Mouse (Mus musculus): Measurements from ENCODE around the gene Spib. TPM values are rescaled to one million over a fixed set of nuclear protein-coding genes. Genes with fewer than 3 reads are reported as not detected.

Gene Spib
- polyA plus RNA-seq, 1 experiment from 2014 or later, result not detected

DNA sequence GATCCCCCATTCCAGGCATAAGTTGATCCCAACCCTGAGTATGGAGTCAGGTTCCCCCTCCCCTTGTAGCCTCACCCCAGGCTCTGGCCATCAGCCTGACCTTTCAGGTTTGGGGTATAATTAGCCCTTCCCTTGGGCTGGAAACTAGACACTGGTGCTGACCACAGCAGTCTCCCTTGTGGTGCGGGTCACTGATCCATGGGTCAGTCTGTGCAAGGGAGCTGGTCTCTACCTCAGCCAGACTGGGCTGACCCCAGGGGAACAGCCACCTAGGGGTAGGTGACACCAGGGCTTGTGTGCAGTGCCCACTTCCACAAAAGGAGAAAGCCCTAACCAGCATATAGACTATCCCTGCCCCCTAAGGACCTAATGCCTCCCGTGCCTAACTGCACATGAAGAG is 8.8 kb downstream of the Spib start:
- no peak overlapping the region for H3K4me3 ChIP-seq (replicated peaks; ENCODE audit: low read length)

DNA sequence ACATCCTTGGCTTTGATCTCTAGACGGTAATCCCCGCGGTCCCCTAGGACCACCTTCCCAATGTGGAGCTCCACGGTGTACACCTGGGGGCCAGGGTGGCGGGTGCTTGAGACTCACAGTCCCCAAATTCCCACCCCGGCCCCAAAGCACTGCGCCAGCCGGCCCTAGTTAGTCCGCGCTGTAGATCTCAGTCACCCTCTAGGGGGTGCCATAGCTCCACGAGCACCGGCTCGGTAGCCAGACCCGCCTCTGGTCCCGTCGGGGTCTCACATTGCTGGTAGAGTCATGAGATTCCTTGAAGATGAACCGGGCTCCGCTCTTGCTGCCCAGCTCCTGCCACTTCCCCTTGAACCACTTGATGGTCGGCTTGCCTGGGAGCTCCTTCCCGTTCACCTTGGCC is 10.2 kb downstream of the Spib start:
- Histone ChIP-seq H3K9ac (replicated peaks; ENCODE audit: low read depth, low read length) (0 out of 2 replicates have a peak overlapping the region, but pooled peaks have one; percentile 35), H3K4me1 (replicated peaks; ENCODE audit: control insufficient read depth, insufficient read depth, low read length) (peaks cover 9% of the 10 kb centered on the region), H3K9me3 (ENCODE audit: control insufficient read depth, low read length) (no peaks in the 10 kb centered on the region), H3K36me3 (ENCODE audit: control insufficient read depth, insufficient read depth) (no peaks in the 10 kb centered on the region), H3K4me2 (ENCODE audit: low read length) (peak overlapping the region; percentile 36), H3K27me3 (replicated peaks; ENCODE audit: control insufficient read depth, insufficient read depth, low read length) (peaks cover 14% of the 10 kb centered on the region; the same call in 1 of the 2 replicates), H3K27ac (ENCODE audit: low read length) (no peak overlapping the region), H3K4me3 (replicated peaks; ENCODE audit: low read length) (0 out of 2 replicates have a peak overlapping the region, but pooled peaks have one; percentile 11)
- 3% methylated on average over 20 of the region's 20 CpGs for WGBS
- ATAC-seq, result peak; percentile 71

More for the DNA sequence above, 8.8 kb downstream of the Spib start:
- Histone ChIP-seq H3K27ac (ENCODE audit: low read length) (no peak overlapping the region), H3K4me1 (replicated peaks; ENCODE audit: control insufficient read depth, insufficient read depth, low read length) (peaks cover 13% of the 10 kb centered on the region), H3K36me3 (ENCODE audit: control insufficient read depth, insufficient read depth) (no peaks in the 10 kb centered on the region), H3K4me2 (ENCODE audit: low read length) (no peak overlapping the region), H3K27me3 (replicated peaks; ENCODE audit: control insufficient read depth, insufficient read depth, low read length) (peaks cover 14% of the 10 kb centered on the region; the same call in 1 of the 2 replicates), H3K9ac (replicated peaks; ENCODE audit: low read depth, low read length) (no peak overlapping the region), H3K9me3 (ENCODE audit: control insufficient read depth, low read length) (no peaks in the 10 kb centered on the region)
- 91% methylated on average over 2 of the region's 2 CpGs for WGBS
- ATAC-seq, result no peak

DNA sequence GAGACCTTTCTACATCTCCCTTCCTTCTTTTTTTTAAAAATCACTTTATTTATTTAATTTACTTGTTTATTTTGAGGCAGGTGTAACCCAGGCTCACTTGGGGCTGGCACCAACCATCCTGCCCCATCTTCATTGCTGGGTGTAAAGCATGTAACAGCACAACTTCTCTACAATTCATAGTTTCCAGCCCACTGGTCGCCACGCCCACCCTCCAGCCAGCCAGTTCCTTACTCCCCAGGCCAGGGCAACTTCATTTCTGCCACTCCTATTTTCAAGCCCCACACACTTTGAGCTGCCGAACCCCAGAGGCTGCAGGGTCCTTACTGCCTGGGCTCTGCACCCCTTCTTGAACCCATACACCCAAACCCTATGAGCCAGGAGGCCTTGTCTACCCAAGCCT is 10.9 kb downstream of the Spib start:
- ATAC-seq, result no peak
- Histone ChIP-seq H3K36me3 (ENCODE audit: control insufficient read depth, insufficient read depth) (no peaks in the 10 kb centered on the region), H3K9ac (replicated peaks; ENCODE audit: low read depth, low read length) (no peak overlapping the region), H3K4me2 (ENCODE audit: low read length) (no peak overlapping the region), H3K4me3 (replicated peaks; ENCODE audit: low read length) (no peak overlapping the region), H3K27me3 (replicated peaks; ENCODE audit: control insufficient read depth, insufficient read depth, low read length) (peaks cover 14% of the 10 kb centered on the region; the same call in 1 of the 2 replicates), H3K9me3 (ENCODE audit: control insufficient read depth, low read length) (no peaks in the 10 kb centered on the region), H3K4me1 (replicated peaks; ENCODE audit: control insufficient read depth, insufficient read depth, low read length) (peaks cover 9% of the 10 kb centered on the region), H3K27ac (ENCODE audit: low read length) (no peak overlapping the region)
- WGBS, result 69% methylated on average over 3 of the region's 3 CpGs

DNA sequence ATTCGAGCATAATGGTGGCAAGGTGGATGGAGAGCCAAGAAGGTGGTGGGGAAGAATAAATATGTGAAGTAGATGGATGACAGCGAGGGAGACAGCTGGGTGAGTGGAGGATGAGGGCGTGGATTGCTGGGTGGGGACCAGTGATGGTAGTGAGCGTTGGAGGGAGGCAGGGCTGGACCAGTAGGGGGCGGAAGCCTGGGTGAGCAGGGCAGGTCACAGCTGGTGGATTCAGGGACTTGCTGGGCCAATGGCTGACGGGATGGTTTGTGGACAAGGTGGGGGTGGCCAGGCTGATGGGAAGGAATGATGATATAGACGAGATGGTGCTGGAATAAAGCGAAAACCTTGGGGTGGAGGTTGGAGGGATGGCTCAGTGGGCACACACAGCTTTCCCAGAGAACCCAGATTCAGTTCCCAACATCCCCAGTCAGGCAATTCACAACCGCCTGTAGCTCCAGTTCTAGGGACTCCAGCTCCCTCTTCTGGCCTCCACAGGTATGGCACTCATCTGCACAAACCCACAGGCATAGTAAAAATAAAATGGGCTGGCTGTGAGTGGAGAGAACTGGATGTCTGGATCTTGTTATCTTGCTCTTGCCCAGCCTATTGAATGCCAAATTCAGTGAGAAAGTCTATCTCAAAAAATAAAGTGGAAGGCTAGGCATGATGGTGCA is 12.5 kb downstream of the Spib start:
- Histone ChIP-seq H3K4me2 (ENCODE audit: low read length) (no peak overlapping the region), H3K27ac (ENCODE audit: low read length) (no peak overlapping the region), H3K4me3 (replicated peaks; ENCODE audit: low read length) (no peak overlapping the region), H3K9me3 (ENCODE audit: control insufficient read depth, low read length) (no peaks in the 10 kb centered on the region), H3K27me3 (replicated peaks; ENCODE audit: control insufficient read depth, insufficient read depth, low read length) (peaks cover 16% of the 10 kb centered on the region; the same call in 1 of the 2 replicates), H3K36me3 (ENCODE audit: control insufficient read depth, insufficient read depth) (no peaks in the 10 kb centered on the region), H3K9ac (replicated peaks; ENCODE audit: low read depth, low read length) (no peak overlapping the region), H3K4me1 (replicated peaks; ENCODE audit: control insufficient read depth, insufficient read depth, low read length) (peaks cover 4% of the 10 kb centered on the region)
- ATAC-seq, result no peak
- WGBS, result 72% methylated on average over 9 of the region's 9 CpGs

DNA sequence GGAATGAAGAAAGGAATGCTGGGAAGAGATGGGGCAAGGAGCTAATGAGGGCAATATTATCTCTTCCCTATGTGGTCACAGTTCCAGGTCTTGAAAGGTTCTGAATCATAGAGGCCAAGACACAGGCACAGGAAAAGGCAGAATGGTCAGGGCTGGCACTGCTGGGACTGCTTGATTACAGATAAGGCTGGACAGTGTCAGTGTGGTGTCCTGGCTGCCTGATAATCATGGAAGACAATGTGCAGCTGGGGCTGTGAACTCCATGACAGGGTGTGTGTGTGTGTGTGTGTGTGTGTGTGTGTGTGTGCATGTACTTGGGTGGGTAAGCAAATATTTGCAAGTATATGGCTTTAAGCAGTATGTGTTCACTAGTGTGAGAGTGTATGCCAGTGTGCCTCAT is 24.4 kb downstream of the Spib start:
- H3K36me3 ChIP-seq (ENCODE audit: control insufficient read depth, insufficient read depth), result no peaks in the 10 kb centered on the region
- no peak overlapping the region for H3K4me3 ChIP-seq (replicated peaks; ENCODE audit: low read length)
- ATAC-seq, result no peak
- H3K9me3 ChIP-seq (ENCODE audit: control insufficient read depth, low read length), result no peaks in the 10 kb centered on the region
- H3K4me2 ChIP-seq (ENCODE audit: low read length), result no peak overlapping the region
- H3K27me3 ChIP-seq (replicated peaks; ENCODE audit: control insufficient read depth, insufficient read depth, low read length), result 0 out of 2 replicates have a peak, but pooled peaks cover 2% of the 10 kb centered on the region
- no peak overlapping the region for H3K9ac ChIP-seq (replicated peaks; ENCODE audit: low read depth, low read length)
- H3K27ac ChIP-seq (ENCODE audit: low read length), result no peak overlapping the region
- no peaks in the 10 kb centered on the region for H3K4me1 ChIP-seq (replicated peaks; ENCODE audit: control insufficient read depth, insufficient read depth, low read length)

DNA sequence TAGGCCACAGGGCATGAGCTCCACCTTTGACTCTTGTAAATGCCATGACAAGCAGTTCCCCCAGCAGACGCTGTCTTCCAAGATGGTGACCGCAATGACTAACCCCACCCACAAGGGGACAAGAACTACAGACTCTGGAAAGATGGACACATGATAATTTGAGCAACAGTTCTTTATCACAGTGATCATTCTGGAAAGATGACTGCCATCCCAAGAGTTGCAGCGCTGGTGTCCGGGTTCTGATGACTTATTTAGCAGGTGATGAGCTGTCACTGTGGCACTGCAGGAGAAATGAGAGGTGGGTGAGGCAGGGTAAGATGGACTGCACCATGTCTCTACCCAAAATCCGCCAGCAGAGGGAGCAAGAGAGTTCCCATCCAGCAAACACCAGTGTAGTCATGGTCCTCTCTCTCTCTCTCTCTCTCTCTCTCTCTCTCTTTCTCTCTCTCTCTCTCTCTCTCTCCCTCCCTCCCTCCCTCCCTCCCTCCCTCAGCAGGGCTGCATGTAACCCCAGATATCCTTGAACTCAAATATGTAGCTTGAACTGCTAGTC is 30.2 kb downstream of the Spib start:
- peak; percentile 51; the same call in 1 of the 2 replicates for ATAC-seq
- no peak overlapping the region for H3K27ac ChIP-seq (ENCODE audit: low read length)
- 39% methylated on average over 5 of the region's 5 CpGs for WGBS
- H3K4me2 ChIP-seq (ENCODE audit: low read length), result no peak overlapping the region
- no peaks in the 10 kb centered on the region for H3K9me3 ChIP-seq (ENCODE audit: control insufficient read depth, low read length)
- H3K4me3 ChIP-seq (replicated peaks; ENCODE audit: low read length), result no peak overlapping the region
- H3K4me1 ChIP-seq (replicated peaks; ENCODE audit: control insufficient read depth, insufficient read depth, low read length), result peaks cover 8% of the 10 kb centered on the region
- no peak overlapping the region for H3K9ac ChIP-seq (replicated peaks; ENCODE audit: low read depth, low read length)
- no peaks in the 10 kb centered on the region for H3K36me3 ChIP-seq (ENCODE audit: control insufficient read depth, insufficient read depth)
- H3K27me3 ChIP-seq (replicated peaks; ENCODE audit: control insufficient read depth, insufficient read depth, low read length), result no peaks in the 10 kb centered on the region; the same call in 1 of the 2 replicates

DNA sequence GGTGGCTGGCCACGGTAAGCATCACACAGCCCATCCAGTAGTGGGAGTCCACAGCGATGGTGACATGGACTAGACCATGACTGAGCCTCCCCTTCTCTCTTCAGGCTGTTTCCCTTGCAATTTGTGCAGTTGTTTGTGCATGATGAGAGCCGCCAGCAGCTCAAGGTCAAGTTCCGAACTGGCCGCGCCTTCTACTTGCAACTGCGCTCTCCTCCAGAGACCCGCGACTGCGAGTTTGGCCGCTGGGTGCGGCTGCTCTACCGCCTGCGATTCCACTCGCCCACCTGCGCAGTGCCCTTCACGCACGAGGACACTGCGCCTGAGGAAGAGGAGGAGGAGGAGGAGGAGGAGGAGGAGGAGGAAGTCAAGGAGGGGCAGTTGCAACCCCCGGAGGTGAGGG is 31.8 kb downstream of the Spib start:
- Histone ChIP-seq H3K9me3 (ENCODE audit: control insufficient read depth, low read length) (no peaks in the 10 kb centered on the region), H3K4me1 (replicated peaks; ENCODE audit: control insufficient read depth, insufficient read depth, low read length) (peaks cover 16% of the 10 kb centered on the region), H3K27me3 (replicated peaks; ENCODE audit: control insufficient read depth, insufficient read depth, low read length) (no peaks in the 10 kb centered on the region; the same call in 1 of the 2 replicates), H3K9ac (replicated peaks; ENCODE audit: low read depth, low read length) (no peak overlapping the region), H3K36me3 (ENCODE audit: control insufficient read depth, insufficient read depth) (no peaks in the 10 kb centered on the region), H3K27ac (ENCODE audit: low read length) (no peak overlapping the region), H3K4me3 (replicated peaks; ENCODE audit: low read length) (no peak overlapping the region), H3K4me2 (ENCODE audit: low read length) (no peak overlapping the region)
- ATAC-seq, result no peak
- WGBS, result 58% methylated on average over 15 of the region's 20 CpGs

DNA sequence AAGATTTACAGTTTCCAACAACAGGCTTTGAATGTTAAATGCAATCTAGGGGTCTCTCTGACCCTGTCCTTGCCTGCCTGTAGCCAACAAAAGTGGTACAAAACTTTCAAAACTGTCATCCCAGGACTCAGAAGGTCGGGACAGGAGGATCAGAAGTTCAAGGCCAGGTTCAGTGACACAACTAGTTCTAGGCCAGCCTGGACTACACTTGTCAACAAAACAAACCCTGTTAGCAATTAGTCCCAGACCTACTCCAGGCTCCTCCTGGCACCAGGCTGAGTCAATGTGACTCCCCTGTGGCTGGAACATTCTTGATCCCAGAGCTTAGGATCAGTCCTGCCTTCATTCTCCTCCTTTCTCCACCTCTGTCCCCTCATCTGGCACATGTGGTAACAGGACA is 32.9 kb downstream of the Spib start:
- H3K27ac ChIP-seq (ENCODE audit: low read length), result no peak overlapping the region
- H3K36me3 ChIP-seq (ENCODE audit: control insufficient read depth, insufficient read depth), result no peaks in the 10 kb centered on the region
- 88% methylated on average over 1 of the region's 1 CpGs for WGBS
- H3K4me3 ChIP-seq (replicated peaks; ENCODE audit: low read length), result no peak overlapping the region
- H3K27me3 ChIP-seq (replicated peaks; ENCODE audit: control insufficient read depth, insufficient read depth, low read length), result no peaks in the 10 kb centered on the region; the same call in 1 of the 2 replicates
- H3K9me3 ChIP-seq (ENCODE audit: control insufficient read depth, low read length), result no peaks in the 10 kb centered on the region
- no peak overlapping the region for H3K9ac ChIP-seq (replicated peaks; ENCODE audit: low read depth, low read length)
- H3K4me1 ChIP-seq (replicated peaks; ENCODE audit: control insufficient read depth, insufficient read depth, low read length), result peaks cover 24% of the 10 kb centered on the region
- H3K4me2 ChIP-seq (ENCODE audit: low read length), result no peak overlapping the region
- ATAC-seq, result no peak

DNA sequence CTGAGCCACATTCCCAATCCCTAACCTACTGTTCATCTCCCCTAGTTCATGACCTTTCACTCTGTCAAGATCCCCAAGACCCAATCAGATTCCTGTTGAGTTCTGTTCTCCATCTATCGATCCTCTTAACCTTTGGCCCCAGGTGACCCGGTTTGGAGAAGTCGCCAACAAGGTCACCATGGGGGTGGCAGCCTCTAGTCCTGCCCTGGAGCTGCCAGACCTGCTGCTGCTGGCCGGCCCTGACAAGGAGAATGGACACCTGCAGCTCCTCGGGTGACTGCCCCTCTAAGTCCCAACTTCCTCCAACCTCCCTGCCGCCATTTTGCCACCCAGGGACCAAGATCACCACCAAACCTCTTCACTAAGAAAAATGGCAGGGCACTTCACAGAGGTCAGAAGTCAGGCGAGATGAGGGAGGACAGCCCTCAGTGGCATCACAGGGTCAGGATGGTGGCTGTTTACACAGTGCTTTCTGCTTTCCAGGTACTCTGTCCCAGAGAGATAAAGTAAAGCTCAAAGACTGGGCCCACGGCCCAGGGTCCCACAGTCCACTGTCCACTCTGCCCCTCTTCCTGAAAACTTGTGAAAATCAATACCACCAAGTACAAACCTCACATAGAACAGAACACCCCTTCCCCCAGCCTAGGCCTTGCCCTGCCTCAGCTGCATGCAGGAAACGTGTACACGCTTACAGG is 34.4 kb downstream of the Spib start:
- Histone ChIP-seq H3K4me1 (replicated peaks; ENCODE audit: control insufficient read depth, insufficient read depth, low read length) (peaks cover 24% of the 10 kb centered on the region), H3K27me3 (replicated peaks; ENCODE audit: control insufficient read depth, insufficient read depth, low read length) (no peaks in the 10 kb centered on the region; the same call in 1 of the 2 replicates), H3K36me3 (ENCODE audit: control insufficient read depth, insufficient read depth) (no peaks in the 10 kb centered on the region; the same call in 1 of the 2 replicates), H3K9me3 (ENCODE audit: control insufficient read depth, low read length) (no peaks in the 10 kb centered on the region), H3K4me2 (ENCODE audit: low read length) (peak overlapping the region; percentile 93), H3K4me3 (replicated peaks; ENCODE audit: low read length) (peak overlapping the region; percentile 87), H3K27ac (ENCODE audit: low read length) (no peak overlapping the region), H3K9ac (replicated peaks; ENCODE audit: low read depth, low read length) (peak overlapping the region; percentile 97)
- ATAC-seq, result no peak
- WGBS, result 92% methylated on average over 10 of the region's 10 CpGs
